Mouse (Mus musculus) cerebellum, adult 9-11 months (tissue): ENCODE data around the gene Mpv17l2.

Source experiments
- DNase-seq: peaks from one replicate; pipeline ENCODE4 v3.0.0; 2022

Gene Mpv17l2

DNA sequence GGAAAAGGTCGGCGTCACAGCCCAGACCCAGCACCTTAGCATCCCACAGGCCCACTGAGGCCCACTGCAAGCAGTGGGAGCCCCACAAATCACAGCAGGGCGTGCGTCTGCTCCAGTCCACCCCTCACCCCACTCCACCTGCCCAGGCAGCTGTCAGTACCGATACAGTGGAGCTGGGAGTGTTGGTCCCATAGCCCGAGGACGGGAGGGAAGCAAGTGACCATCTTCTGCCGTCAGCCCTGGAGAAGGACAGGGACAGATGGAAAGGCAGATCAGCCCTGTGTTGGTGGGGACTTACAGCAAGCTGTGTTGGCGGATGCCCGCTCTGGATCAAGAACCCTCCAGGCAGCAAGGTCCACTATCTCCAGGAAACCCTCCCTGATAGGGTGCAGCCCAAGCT, 28.3 kb upstream of the Mpv17l2 start:
- DNase-seq: peak; percentile 61

DNA sequence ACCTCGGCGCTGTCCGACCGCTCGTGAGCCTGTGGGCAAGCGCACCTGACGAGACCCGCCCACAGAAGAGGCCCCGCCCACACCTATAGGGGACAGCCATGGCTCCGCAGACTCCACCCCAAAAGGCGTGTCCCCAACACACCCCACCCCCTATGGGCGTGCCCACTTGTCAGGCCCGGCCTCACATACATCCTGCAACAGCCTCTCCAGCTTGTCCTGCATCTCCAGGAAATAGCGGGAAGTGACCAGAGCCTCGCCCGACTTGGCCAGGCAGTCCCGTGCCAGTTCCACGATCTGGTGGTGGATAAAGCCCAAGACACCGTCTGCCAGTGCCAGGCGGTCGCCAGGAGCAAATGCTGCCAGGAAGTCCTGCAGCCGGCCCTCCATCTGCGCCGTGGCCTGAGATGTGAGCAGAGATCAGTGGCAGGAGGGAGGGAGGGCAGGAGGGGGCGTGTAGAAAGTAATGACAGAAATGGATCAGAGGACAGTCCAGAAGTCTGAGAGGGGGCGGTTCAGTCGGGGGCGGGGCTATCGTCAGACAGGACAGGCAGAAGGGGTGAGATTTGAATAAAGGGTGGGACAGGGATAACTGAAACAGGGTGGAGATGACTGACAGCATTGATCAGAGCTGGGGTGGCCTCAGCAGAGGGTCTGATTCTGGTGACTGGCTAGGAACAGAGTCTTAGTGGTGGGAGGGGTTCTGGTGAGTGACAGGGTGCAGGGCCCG, 27.4 kb upstream of the Mpv17l2 start:
- peak; percentile 96 for DNase-seq

DNA sequence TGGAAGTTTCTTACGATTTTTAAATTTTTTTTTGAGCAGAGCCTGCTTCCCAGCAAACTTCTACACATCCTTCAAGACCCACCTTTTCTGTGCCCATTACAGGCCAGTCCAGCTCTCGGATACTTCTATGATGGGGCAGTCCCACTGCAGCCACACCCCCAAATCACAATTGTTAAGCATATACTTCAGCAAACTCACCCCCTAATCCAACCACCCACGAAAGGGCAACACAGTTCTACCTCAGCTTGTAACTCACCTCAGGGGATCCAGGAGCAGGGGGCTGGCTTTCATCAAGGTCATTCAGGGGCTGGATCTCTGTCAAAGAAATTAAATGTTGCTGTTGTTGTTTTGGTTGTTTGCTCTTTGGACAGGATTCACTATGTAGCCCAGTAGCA, 26.3 kb upstream of the Mpv17l2 start:
- DNase-seq: peak; percentile 61

DNA sequence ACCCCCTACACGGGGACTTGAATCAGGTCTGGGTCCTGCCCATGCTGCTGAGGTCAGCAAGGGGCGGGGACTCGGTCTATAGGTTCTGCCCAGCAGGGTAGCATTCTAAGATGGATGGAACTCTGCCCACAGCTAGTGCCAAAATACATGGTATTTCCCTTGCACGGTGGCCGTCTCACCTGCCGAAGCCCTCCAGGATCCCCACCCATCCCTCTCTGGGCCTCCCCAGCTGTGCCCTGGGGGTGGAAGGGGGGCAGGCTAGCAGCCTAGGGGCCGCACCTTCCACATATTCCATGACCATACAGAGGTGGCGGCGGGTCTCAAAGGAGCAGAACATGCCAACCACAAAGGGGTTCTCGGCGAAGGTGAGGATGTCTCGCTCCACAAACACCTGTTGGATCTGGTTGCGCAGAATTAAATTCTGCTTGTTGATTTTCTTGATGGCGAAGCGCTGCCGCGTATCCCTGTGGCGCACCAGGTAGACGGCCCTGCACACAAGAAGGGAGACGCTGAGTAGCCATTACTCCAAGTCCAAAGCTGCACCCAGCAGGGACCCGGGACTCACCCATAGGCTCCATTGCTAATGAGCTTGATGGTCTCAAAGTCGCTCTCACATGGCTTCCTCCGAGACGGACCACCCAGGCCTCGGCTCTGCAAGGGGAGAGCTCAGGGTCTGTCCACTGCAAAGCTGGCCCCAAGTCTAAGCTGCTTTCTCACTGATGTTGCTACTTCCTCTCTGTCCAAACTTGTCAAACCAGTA, 25.7 kb upstream of the Mpv17l2 start:
- DNase-seq: peak; percentile 66

DNA sequence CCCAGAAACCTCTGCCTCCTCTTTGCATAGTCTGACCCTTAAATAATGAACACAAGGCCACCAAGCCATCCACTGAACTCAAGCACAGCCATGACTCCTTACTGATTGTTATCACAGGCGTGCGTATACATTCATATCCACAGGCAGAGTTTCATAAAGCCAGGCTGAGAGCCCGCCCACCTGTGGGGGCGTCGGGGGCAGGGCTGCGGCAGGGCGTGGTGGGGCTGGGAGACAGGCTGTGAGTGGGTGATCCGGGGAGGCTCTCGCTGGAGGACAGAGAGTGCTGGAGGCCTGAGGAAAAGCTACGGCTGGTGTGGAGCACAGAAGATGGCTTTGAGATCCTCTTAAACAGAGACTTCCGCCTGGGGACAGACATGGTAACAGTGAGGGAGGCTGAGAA, 19.3 kb upstream of the Mpv17l2 start:
- DNase-seq: no peak

DNA sequence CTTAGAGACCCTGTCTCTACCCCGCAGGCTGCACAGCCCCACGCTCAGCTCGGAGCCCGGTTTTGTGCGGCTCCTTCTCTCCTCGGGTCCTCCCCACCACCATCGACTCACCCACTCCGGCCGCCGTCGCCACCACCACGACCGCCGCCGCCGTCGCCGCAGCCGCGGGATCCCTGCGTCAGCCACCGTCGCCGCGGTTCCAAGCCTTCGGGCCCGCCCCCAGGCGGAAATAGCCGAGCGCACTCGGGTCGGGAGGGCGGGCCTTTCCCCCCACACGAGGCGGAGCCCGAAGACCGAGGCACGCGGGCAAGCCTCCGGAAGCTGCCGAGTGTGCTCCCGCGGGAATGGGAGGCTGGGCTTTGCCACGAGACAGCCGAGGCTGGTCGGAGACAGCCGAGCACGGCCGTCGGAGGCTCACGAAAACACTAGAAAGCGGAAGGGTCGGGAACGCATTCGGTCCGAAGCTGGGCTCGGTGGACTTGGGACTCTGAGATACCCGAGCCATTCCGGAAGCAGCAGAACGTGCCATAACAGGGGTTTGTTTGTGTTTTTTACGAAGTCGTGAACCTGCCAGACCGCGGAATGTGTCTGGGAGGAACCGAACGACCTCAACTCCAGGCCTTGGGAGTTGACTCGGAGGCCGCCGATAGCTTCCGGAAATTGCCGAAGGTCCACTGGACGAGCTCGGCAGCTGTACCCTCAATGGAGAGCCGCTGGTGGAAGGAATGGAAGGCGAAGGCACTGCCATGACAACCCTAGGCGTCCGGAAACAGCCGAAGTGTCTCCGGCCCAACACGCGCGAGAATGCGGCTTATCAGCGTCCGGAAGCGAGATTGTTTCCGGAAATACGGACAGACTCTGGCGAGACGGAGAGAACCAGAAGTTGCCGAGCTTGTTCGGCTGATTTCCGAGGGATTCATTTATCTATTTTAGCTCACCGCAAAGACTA, 16.0 kb upstream of the Mpv17l2 start, which contains the start of gene Pik3r2:
Gene Pik3r2, minus strand, starts transcription at position 218 of the 949 bp plus-strand sequence.
- peak; percentile 98 for DNase-seq

DNA sequence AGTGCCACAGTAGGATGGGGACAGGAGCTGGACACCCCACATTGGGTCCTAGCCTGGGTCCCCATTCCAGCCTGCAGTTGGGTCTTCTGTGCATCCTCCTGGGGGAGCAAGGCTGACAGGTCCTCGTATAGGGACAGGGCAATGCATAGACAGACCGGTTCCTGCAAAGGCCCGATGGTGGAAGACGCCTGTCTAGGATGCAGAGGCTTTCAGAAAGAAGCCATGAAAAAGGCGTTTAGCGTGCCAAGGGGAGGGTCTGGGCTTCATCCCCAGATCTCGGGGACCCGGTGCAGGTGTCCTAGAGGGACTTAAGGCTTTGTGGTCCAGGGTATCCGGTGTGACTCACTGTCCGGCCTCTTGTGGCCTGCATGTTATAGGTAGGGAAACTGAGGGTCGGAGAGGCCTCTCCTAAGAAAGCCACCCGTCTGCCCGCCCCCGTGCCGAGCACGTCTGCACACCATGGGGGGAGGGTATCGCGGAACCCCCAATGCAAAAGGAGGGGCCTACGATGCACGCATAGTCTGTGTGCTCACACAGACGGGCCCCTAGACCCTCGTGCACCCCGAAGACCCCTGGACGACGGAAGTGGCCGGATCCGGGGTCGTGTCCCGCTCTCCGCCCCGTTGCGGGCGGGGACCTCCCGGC, 15.2 kb upstream of the Mpv17l2 start:
- DNase-seq: peak; percentile 81

DNA sequence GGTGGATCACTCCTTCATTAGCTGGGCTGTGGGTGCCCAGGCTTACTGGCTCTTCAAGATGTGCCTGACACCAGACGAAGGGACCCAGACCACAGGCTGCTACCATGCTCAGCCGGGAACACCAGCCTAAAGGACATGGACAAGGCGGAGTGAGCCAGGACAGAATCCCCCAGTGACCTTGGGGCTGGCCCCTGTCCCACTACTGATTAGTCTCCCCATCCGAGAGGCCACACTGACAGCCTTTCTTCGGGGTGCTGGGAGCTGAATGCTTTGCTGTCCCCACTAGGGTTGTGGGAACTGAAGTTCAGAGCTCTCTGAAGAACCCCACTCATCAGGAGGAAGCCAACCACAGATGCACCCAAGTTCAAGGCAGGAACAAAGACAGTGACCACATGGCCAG, 14.5 kb upstream of the Mpv17l2 start:
- no peak for DNase-seq

DNA sequence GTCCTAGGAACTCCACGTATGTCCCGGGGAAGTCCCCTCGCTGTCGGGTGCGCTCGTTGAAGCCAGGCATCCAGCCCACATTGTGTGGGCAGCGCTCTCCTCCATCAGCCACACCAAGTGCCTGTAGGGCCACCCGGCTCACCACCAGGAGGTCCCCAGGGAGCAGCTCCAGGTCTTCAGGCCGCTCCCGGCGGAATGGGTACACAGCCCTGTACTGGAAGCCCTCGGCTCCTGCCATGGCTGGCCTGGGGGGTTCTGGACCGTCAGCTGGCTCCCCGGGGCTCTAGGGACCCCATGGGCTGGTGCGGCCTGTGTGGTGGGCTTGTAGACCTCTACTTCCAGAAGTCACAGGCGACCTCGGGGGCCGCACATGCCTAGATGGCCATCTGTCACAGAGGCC, 14.0 kb upstream of the Mpv17l2 start:
- DNase-seq: peak; percentile 77

DNA sequence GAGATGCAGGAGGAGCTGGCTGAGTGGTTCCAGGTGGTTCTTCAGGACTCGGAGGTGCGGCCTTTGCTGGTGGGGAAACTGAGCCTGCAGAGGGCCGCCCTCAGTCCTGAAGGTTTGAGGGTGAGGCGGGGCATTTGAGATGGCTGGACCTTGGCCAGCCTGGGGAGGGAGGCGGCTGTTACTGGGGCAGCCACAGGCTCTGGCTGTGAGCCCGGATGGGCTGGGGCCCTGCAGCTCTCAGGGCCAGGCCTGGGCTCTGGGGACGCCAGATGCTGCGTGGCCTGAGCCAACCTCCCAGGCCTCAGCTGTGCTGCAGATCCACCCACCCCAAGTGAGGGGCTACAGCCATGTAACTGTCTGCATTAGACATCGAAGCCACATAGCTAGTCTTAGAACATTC, 13.1 kb upstream of the Mpv17l2 start:
- peak; percentile 88 for DNase-seq

DNA sequence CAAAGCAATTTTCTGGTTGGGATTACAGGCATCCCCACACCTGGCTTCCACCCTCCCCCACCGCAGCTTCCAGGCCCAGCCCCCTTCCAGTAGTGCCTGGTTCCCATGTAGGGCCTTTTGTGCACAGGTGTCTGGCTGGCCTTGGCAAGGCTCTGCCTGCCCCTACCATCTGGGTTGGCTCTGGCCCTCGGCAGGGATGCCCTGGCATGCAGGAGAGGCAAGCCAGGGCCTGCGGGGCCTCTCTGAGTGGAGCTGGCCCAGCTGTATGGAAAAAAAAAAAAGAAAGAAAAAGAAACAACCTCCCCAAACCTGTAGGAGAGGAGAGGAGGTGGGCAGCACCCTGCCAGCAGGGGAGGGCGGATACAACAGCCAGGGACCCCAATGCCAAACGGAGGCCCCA, 12.7 kb upstream of the Mpv17l2 start:
- peak; percentile 87 for DNase-seq

DNA sequence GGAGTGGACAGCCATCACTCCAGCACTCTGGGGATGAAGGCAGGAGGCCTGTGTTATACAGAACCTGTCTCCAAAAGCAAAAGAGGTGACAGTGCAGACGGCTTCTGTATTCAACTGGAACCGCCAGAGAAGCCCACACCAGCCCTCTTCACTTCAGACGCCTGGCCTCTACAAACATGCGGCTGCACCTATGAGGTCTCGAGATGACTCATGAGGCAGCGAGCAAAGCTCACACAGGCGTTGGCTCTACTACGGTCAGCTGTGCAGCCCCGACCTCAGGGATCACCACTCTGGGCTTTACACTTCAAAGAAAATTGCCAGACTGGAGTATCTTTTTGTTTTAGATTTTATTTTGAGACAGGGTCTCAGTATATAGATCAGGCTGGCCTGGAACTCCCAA, 12.1 kb upstream of the Mpv17l2 start:
- DNase-seq: no peak

DNA sequence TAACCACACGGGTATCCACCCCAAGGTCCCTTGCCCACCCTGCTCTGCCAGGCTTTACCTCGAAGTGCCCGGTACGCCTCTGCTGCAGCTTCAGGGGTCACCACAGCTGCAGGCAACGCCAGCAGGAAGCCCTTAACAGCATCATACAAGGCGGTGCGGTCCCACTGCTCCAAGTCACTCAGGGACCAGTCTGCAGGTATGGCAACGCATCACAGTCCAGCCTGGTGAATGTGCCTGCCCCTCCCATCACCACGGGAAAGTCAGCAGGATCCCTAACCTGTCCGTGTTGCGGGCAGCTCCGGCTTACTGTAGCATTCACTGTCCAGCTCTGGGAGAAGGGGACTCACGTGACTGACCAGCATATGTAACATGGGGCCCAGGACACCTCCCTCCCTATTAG, 11.3 kb upstream of the Mpv17l2 start:
- peak; percentile 60 for DNase-seq

DNA sequence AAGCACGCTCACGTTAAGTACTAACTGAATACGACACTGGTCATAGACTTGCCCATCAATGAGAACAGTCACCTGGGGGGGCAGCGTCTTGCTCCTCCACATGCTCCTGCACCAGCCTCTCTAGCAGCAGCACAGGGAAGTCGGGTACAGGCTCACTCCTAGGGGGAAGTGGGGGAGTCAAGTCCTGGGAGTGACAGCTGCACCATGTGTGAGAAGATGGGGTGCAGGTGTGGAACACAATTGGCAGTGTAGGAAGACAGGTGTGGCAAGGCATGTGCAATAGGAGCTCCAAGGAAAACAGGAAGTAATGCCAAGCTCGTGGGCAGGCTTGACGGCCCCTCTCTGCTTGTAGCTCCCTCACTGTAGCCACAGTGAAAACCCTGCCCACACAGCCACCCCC, 10.5 kb upstream of the Mpv17l2 start:
- DNase-seq: peak; percentile 57

DNA sequence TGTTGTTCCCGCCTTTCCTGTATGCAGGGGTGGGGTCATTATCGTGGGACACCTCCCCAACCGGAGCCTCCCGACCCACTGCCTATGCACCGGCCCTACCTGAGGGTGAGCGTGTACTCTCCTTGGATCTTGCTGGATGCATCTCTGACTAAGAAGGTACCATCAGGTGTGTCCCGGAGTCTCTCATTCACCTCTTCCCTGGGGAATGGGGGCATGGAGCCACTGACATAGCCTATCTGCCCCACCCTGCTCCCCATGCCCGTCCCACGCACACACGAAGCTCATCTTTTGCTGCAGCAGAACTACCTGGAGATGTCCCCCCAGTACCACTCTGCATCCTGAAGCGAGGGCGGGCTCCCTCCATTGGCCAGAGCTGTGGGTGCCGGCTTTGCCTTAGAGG, 10.0 kb upstream of the Mpv17l2 start:
- DNase-seq: peak; percentile 50

DNA sequence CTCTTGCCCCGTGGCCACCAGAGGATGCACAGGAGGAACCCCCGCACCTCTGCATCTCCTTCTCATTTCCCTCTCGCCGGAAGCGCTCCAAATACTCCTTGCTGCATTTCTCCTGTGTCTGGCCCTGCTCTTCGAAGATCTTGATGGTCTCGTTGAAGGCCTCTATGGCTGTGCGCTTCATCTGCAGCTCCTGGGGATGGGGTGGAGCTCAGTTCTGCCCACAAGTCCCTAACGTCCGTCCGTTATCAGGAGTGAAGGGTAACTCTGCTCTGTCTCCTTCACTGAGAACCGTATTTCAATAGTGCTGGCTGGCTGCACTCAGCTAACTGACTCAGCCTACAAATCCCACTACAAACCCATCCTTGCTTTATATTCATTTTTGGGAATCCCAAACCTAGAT, 9.1 kb upstream of the Mpv17l2 start:
- no peak for DNase-seq

DNA sequence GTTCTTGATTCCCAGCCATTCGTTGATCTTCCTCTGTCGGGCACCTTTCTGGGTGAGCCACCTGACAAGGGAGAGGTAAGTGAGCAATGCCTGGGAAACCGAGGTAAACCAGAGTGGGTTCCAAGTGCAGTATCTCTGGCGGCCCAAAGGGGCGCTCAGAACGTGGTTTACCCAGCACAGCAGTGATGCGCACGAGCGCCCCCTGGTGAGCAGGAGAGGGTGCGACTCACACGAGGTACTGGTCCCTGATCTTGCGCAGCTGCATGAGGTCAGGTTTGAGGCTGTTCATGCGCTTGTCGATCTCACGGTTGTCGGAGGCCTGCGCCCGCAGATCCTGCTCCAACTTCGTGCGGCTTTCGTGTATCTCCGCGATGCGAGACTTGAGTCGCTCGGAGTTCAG, 8.6 kb upstream of the Mpv17l2 start:
- peak; percentile 93 for DNase-seq

DNA sequence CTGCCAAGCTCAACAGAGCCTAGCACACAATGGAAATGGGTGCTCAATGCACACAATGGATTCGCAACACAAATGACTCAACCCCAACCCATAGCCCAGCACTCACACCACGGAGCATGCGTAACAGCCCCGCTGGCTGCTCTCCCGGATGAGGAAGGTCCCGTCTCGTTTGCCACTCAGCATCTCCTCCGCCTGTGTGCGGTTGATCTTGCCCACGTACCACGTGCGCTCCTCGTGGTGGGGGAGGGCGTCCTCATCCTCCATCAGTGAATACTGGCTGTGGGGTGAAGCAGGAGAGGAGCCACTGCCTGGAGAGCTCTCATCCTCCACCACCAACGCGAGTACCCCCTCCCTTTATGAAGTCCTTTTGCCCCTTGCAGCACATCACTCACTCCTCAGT, 8.2 kb upstream of the Mpv17l2 start:
- no peak for DNase-seq

DNA sequence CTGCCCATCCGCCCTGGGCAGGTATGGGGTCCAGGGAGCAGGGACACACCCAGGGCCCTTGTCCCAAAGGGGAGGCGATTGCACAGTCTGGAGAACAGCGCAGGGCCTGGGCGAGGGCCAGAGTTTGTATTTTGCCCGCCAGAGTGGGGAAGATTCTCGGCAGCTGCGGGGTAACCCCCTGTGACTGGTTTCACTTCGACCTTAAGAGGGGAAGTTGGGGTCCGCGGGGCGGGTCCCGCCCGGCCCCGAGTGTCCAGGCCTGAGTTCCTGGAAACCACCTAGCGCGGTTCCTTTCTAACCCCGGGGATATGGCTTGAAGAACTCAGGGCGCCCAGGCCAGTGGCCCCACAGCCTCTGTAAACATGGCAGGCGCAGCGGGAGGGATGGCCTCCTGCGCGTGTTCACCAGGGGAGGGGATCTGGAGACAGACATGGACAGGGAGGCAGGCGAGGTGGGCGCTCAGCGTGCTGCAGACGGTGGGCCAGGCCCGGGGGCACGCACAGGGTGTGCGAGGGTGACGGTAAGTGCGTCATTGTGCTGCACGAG, 7.6 kb upstream of the Mpv17l2 start:
- DNase-seq: peak; percentile 67

DNA sequence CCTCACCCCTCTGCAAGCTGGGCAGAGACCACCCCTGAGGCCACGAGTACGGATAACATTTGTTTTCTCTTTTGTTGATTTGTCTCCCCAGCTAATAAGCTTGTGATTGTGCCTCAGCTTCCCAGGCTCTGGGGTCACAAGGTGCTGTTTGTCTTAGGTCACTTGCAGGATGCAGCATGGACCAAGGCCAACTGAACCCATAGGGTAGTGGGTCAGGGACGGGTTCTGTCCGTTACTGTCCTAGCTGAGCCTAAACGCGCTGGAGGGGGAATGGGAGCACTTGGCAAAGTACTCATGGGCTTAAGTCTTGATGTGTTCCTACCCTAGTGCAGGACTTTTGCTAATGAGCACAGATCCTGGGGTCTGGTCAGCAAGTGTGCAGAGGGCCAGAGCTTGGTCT, 6.8 kb upstream of the Mpv17l2 start:
- peak; percentile 50 for DNase-seq

DNA sequence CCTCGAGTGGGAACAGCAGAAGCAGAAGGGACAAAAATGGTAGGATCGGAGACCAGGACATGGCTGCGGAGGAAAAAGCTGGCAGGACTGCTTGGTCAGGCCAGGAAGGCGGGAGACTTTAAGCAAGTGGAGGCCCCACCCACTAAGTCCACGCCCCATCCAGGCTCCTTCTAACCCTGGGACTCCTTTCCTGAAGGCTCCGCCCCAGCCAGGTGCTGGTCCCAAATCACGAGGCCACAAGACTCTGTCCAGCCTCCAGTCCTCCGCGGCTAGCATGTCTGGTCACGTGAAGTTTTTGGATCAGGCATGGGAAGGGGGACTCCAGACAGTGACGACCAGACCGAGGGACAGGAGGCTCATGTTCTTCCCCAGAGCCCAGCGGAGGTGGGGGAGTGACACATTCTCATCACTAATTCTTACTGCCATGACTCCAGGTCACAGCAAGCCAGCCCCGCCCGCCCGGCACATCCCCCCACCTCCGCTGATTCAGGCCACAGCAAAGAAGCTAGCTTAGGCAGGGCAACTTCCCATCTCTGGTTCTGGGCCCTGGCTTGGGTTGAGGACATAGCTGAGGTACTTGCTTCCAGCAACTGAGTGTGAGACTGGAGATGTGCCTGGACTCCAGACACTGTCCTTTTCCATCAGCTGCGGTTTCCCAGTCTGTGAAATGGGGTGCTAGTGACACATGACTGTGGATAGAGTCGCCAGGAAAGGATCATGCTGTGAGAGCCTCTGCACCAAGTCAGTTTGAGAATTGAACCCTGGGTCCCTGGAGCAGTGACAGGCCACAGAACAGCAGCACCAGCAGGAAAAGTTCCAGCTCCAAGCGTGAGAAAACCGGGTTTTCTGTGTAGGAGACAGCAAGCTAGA, 6.1 kb upstream of the Mpv17l2 start:
- DNase-seq: peak; percentile 84
